Mouse (Mus musculus): ENCODE measurements around the gene Plekhb2.

DNA sequence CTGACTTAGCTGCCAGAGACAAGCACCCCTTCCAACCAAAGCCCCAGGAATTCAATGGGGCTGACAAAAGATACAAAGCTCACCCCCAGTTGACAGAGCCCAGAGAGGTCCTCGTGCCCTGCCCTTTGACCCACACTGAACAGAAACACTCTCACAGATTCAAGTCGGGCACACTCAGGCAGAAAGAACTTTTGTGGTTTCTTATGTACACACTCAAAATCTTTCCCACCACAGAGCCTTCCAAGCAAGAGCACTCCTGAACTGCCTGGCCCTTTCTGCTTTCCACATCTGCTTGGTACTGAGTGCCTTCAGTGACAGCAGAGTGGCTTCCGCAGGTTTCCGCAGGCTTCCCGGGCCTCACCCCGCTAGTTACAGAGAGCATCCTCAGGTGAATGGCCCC lies 33.9 kb upstream of the Plekhb2 start:
- TF ChIP-seq POLR2A (IDR thresholded peaks at IDR 0.05; ENCODE audit: extremely low read depth, insufficient read depth, low read length) (no peak), CTCF (IDR thresholded peaks at IDR 0.05; ENCODE audit: extremely low read depth, insufficient read depth, low read length) (no peak)

All from cortical plate, adult 2 months (tissue).